Mouse (Mus musculus): ENCODE results near the gene Efnb2. TPM values are rescaled to one million over a fixed set of nuclear protein-coding genes. Genes with fewer than 3 reads are reported as not detected.

The Efnb2 gene
- polyA plus RNA-seq, 1 experiment from 2014 or later, result 21.9 TPM

DNA sequence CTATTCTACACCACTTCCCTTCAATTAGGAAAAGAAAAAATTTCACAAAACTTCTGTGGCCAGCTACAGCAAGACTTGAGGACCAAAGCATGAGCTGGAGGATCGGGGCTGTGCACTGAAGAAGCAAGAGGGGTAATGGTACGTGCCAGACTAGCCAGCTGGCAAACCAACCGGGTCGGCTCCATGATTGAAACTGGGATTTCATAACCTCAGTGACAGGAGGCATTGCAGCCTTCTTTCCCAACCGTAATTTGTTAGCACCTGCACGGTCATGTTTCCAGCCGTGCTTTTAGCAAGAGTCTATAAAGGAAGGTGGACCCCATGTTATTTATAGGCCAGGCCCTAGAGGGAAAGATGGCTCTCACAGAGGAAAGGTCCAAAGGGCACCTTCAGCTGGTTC is 12.4 kb downstream of the Efnb2 start:
- no peak overlapping the region for H3K9ac ChIP-seq
- 57% methylated on average over 7 of the region's 7 CpGs for WGBS
- H3K4me1 ChIP-seq (replicated peaks; ENCODE audit: control insufficient read depth, insufficient read depth, low read length), result peaks cover 39% of the 10 kb centered on the region
- H3K4me2 ChIP-seq (replicated peaks), result no peak overlapping the region
- H3K27ac ChIP-seq, result no peak overlapping the region
- 0 out of 2 replicates have a peak, but pooled peaks cover 4% of the 10 kb centered on the region for H3K36me3 ChIP-seq (replicated peaks; ENCODE audit: control insufficient read depth, insufficient read depth)
- H3K9me3 ChIP-seq (ENCODE audit: control insufficient read depth, low read length), result no peaks in the 10 kb centered on the region
- no peaks in the 10 kb centered on the region for H3K27me3 ChIP-seq (ENCODE audit: control insufficient read depth, insufficient read depth, low read length)
- DNase-seq (ENCODE audit: low spot score) (no peak), ATAC-seq (ENCODE audit: low FRiP score) (no peak)
- H3K4me3 ChIP-seq (replicated peaks; ENCODE audit: low read length), result no peak overlapping the region

DNA sequence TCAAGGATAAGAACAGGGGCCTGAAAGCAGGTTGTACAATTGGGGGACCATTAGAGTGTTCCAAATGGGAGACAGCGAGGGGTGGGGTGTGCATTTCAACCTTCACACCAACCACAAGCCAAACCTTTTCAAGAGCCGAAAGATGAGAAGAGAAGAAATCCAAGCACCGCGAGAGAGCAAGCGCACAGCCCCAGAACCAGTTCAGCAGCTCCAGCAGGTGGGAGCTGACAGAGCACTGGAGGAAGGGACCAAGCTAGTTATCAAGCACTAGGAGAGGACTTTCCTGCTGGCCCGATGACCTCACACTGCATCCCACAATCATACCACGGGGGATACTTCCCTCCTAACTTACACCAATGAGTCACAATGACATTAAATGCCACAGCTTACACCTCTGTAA is 13.2 kb downstream of the Efnb2 start:
- ATAC-seq (ENCODE audit: low FRiP score), result no peak
- H3K4me2 ChIP-seq (replicated peaks), result no peak overlapping the region
- no peak overlapping the region for H3K27ac ChIP-seq
- WGBS, result 78% methylated on average over 7 of the region's 7 CpGs
- H3K4me3 ChIP-seq (replicated peaks; ENCODE audit: low read length), result no peak overlapping the region
- H3K27me3 ChIP-seq (ENCODE audit: control insufficient read depth, insufficient read depth, low read length), result no peaks in the 10 kb centered on the region
- H3K4me1 ChIP-seq (replicated peaks; ENCODE audit: control insufficient read depth, insufficient read depth, low read length), result peaks cover 31% of the 10 kb centered on the region
- DNase-seq (ENCODE audit: low spot score), result no peak
- H3K9me3 ChIP-seq (ENCODE audit: control insufficient read depth, low read length), result no peaks in the 10 kb centered on the region
- no peak overlapping the region for H3K9ac ChIP-seq
- 0 out of 2 replicates have a peak, but pooled peaks cover 4% of the 10 kb centered on the region for H3K36me3 ChIP-seq (replicated peaks; ENCODE audit: control insufficient read depth, insufficient read depth)

DNA sequence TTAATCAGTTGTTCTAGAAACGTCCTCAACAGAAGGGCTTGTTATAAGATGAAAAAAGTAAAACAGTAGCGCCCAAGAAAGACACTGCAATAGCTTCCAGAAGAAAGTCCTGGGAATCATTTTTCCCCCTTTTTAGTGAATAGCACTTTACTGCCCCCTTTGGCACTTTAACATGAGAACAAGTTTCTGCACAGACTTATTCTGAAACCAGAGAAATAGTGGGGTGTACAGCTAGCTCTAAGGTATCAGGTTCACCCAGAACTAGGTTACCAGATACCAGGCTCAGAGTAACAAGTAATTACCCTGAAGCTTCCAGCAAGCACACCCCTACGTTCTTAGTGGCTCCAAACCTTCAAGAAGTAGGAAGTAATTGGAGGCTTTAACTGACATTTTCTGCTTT is 13.7 kb downstream of the Efnb2 start:
- Histone ChIP-seq H3K4me2 (replicated peaks) (no peak overlapping the region), H3K36me3 (replicated peaks; ENCODE audit: control insufficient read depth, insufficient read depth) (0 out of 2 replicates have a peak, but pooled peaks cover 4% of the 10 kb centered on the region), H3K27me3 (ENCODE audit: control insufficient read depth, insufficient read depth, low read length) (no peaks in the 10 kb centered on the region), H3K4me3 (replicated peaks; ENCODE audit: low read length) (no peak overlapping the region), H3K9ac (no peak overlapping the region), H3K4me1 (replicated peaks; ENCODE audit: control insufficient read depth, insufficient read depth, low read length) (peaks cover 26% of the 10 kb centered on the region), H3K9me3 (ENCODE audit: control insufficient read depth, low read length) (no peaks in the 10 kb centered on the region), H3K27ac (no peak overlapping the region)
- WGBS, result 65% methylated on average over 3 of the region's 3 CpGs
- ATAC-seq (ENCODE audit: low FRiP score) (no peak), DNase-seq (ENCODE audit: low spot score) (peak; percentile 51)

DNA sequence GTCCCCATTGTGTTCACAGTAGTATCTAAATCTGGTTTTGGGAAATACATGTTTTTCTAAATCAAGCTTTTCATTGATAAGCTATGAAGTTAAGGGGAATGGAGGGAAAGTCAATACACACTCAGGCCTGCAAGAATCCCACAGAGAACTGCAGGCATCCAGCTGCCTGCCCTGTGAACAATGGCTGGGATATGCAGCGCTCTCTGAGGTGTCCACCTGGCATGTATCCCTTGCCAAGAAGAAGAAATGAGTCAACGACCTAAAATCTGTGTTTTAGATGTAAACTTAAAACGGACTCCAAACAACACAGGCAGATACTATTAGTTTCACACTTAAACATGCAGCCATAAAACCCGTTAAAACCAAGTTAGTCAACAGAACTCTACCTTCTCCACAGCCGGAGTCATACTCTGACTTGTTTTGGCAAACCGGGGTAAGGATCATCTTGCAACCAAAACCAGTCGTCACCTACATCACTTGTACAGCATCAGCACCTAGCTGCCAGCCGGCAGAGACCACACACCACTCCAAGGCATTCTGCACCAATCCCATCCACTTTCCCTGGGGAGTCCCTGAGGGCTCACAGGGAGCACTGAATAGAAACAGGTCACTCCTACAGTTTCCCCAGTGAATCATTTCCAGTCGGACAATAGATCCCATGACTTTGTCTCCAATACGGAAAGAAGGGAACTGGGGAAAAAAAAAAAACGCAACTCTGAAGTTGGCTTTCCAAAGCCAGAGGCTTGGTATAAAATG is 16.7 kb downstream of the Efnb2 start:
- Histone ChIP-seq H3K4me1 (replicated peaks; ENCODE audit: control insufficient read depth, insufficient read depth, low read length) (peaks cover 15% of the 10 kb centered on the region), H3K4me2 (replicated peaks) (no peak overlapping the region), H3K9me3 (ENCODE audit: control insufficient read depth, low read length) (no peaks in the 10 kb centered on the region), H3K27me3 (ENCODE audit: control insufficient read depth, insufficient read depth, low read length) (no peaks in the 10 kb centered on the region), H3K36me3 (replicated peaks; ENCODE audit: control insufficient read depth, insufficient read depth) (0 out of 2 replicates have a peak, but pooled peaks cover 4% of the 10 kb centered on the region), H3K9ac (no peak overlapping the region), H3K4me3 (replicated peaks; ENCODE audit: low read length) (no peak overlapping the region), H3K27ac (no peak overlapping the region)
- DNase-seq (ENCODE audit: low spot score), result no peak
- WGBS, result 65% methylated on average over 11 of the region's 11 CpGs
- ATAC-seq (ENCODE audit: low FRiP score), result no peak

DNA sequence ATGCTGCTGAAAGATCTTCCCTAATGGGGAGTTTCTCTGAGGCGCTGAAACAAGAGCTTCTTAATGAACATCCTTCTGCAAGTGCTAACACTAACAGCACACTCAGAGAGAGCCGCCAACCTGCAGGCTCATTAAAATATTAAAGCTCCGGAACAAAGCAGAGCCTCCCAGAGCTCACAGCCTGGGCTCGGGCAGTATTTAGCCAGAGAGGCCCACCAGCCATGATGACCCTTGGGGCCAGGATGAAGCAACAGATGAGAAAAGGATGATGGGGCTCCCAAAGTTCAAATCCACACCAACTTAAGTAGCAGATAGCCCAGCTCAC is 20.8 kb downstream of the Efnb2 start:
- Histone ChIP-seq H3K27ac (peak overlapping the region; percentile 28; the same call in 1 of the 2 replicates), H3K4me3 (replicated peaks; ENCODE audit: low read length) (no peak overlapping the region), H3K9ac (no peak overlapping the region), H3K4me2 (replicated peaks) (no peak overlapping the region; the same call in 1 of the 2 replicates), H3K36me3 (replicated peaks; ENCODE audit: control insufficient read depth, insufficient read depth) (peaks cover 13% of the 10 kb centered on the region; the same call in 1 of the 2 replicates), H3K4me1 (replicated peaks; ENCODE audit: control insufficient read depth, insufficient read depth, low read length) (peaks cover 8% of the 10 kb centered on the region), H3K27me3 (ENCODE audit: control insufficient read depth, insufficient read depth, low read length) (no peaks in the 10 kb centered on the region), H3K9me3 (ENCODE audit: control insufficient read depth, low read length) (no peaks in the 10 kb centered on the region)
- no peak for DNase-seq (ENCODE audit: low spot score)
- WGBS, result 3% methylated on average over 4 of the region's 4 CpGs
- no peak for ATAC-seq (ENCODE audit: low FRiP score)

DNA sequence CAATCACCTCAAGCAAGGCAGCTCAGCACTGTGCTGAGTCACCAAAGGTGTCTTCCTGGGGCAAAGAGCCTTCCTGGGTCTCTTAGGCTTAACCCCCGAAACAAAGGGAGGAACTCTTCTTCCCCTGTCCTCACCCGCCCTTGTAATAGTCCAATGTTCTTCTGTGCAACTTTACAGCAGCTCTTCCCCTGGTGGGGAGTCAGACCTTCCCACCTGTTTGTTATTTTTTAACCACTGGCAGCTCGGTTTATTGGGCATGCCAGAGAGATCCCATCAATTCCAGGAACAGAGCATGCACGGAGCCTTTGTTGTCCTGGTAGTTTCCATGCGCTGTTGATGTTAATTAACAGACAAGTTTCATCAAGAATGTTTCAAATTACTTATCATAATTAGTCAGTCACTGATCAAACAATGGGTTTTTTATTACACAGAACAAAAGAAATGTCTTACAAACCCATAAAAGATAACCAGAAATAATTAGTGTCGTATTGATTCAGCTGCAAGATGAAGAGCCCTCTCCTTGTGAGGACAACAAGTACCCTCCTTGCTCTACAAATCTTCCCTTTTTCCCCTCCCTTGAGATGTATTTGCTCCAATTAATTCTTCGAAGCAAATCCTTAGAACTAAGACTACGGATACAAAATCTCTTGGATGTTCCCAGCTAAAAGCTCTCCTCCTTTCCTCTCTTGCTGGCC is 21.3 kb downstream of the Efnb2 start:
- H3K27ac ChIP-seq, result peak overlapping the region; percentile 28; the same call in 1 of the 2 replicates
- no peak for DNase-seq (ENCODE audit: low spot score)
- H3K9ac ChIP-seq, result no peak overlapping the region

DNA sequence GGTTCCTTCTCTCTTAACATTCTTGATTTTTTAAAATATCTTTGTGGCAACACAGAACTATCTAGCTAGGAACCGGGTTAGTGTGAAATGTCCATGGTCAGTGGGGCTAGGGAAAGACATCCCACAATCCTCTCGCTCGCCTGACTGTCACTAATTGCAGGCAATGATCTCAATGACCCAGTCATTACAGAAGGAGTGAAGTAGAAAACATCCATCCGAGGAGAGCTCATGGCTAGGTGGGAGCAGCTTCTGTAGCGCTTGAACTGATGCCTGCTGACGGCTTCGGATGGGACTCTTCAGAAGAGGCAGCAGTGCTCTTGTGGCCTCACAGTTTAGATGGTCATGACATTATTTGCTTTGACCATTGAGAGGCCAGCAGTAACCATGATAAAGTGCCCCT is 29.6 kb downstream of the Efnb2 start:
- Histone ChIP-seq H3K27ac (no peak overlapping the region), H3K36me3 (replicated peaks; ENCODE audit: control insufficient read depth, insufficient read depth) (peaks cover 5% of the 10 kb centered on the region; the same call in 1 of the 2 replicates), H3K27me3 (ENCODE audit: control insufficient read depth, insufficient read depth, low read length) (no peaks in the 10 kb centered on the region), H3K4me2 (replicated peaks) (no peak overlapping the region), H3K4me3 (replicated peaks; ENCODE audit: low read length) (no peak overlapping the region), H3K9ac (no peak overlapping the region), H3K9me3 (ENCODE audit: control insufficient read depth, low read length) (no peaks in the 10 kb centered on the region), H3K4me1 (replicated peaks; ENCODE audit: control insufficient read depth, insufficient read depth, low read length) (peaks cover 28% of the 10 kb centered on the region)
- no peak for ATAC-seq (ENCODE audit: low FRiP score)
- WGBS, result 79% methylated on average over 7 of the region's 7 CpGs
- DNase-seq (ENCODE audit: low spot score), result no peak

More for the DNA sequence above, 21.3 kb downstream of the Efnb2 start:
- no peak overlapping the region for H3K4me3 ChIP-seq (replicated peaks; ENCODE audit: low read length)
- peaks cover 12% of the 10 kb centered on the region for H3K4me1 ChIP-seq (replicated peaks; ENCODE audit: control insufficient read depth, insufficient read depth, low read length)
- H3K9me3 ChIP-seq (ENCODE audit: control insufficient read depth, low read length), result no peaks in the 10 kb centered on the region
- 45% methylated on average over 8 of the region's 8 CpGs for WGBS
- no peak for ATAC-seq (ENCODE audit: low FRiP score)
- no peaks in the 10 kb centered on the region for H3K27me3 ChIP-seq (ENCODE audit: control insufficient read depth, insufficient read depth, low read length)
- no peak overlapping the region; the same call in 1 of the 2 replicates for H3K4me2 ChIP-seq (replicated peaks)
- peaks cover 13% of the 10 kb centered on the region; the same call in 1 of the 2 replicates for H3K36me3 ChIP-seq (replicated peaks; ENCODE audit: control insufficient read depth, insufficient read depth)

DNA sequence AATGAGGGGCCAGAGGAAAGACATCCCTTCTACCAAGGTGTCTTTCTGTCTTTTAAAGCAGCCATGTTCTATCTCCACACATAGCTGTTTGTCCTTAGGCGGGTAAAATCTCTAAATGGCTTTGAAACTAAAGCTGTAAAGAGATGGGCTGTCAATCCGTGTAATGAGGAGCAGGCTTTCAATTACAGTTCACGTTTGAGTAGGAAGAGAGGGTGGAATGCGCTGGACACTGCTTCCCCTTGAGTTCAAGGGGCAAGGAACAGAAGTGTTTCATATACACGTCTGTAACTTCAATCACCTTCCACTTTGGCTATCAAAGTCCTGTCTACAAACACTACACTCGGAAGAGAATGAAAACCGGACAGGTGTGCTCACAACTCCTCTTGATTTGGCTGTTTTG is 37.0 kb downstream of the Efnb2 start:
- H3K4me3 ChIP-seq (replicated peaks; ENCODE audit: low read length), result no peak overlapping the region
- 65% methylated on average over 7 of the region's 7 CpGs for WGBS
- DNase-seq (ENCODE audit: low spot score), result no peak
- H3K4me1 ChIP-seq (replicated peaks; ENCODE audit: control insufficient read depth, insufficient read depth, low read length), result peaks cover 23% of the 10 kb centered on the region
- no peaks in the 10 kb centered on the region for H3K9me3 ChIP-seq (ENCODE audit: control insufficient read depth, low read length)
- ATAC-seq (ENCODE audit: low FRiP score), result no peak
- no peak overlapping the region for H3K9ac ChIP-seq
- H3K27me3 ChIP-seq (ENCODE audit: control insufficient read depth, insufficient read depth, low read length), result no peaks in the 10 kb centered on the region
- H3K27ac ChIP-seq, result no peak overlapping the region
- H3K4me2 ChIP-seq (replicated peaks), result no peak overlapping the region
- peaks cover 38% of the 10 kb centered on the region for H3K36me3 ChIP-seq (replicated peaks; ENCODE audit: control insufficient read depth, insufficient read depth)

DNA sequence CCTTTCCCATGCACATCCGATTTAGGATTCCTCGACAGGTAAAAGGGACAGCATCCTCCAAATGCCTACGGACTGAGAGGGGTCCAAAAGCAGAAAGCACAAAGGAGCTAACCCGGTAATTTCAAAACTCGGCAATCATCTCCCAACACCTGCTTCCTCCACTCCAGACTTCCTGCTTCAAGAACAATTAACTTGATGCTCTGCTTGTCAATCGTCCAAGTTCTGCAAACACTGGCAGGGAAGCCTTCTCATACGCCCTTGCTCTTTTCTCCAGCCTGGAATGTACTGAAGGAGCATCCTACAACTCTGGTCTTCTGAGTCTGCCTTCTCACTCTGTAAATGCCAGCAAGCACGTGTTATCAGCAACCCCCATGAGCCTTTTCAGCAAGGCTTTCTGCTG is 37.6 kb downstream of the Efnb2 start:
- Histone ChIP-seq H3K4me2 (replicated peaks) (no peak overlapping the region), H3K4me3 (replicated peaks; ENCODE audit: low read length) (no peak overlapping the region), H3K27me3 (ENCODE audit: control insufficient read depth, insufficient read depth, low read length) (no peaks in the 10 kb centered on the region), H3K27ac (no peak overlapping the region), H3K9me3 (ENCODE audit: control insufficient read depth, low read length) (no peaks in the 10 kb centered on the region), H3K9ac (no peak overlapping the region), H3K36me3 (replicated peaks; ENCODE audit: control insufficient read depth, insufficient read depth) (peaks cover 42% of the 10 kb centered on the region), H3K4me1 (replicated peaks; ENCODE audit: control insufficient read depth, insufficient read depth, low read length) (peaks cover 18% of the 10 kb centered on the region)
- WGBS, result 63% methylated on average over 8 of the region's 8 CpGs
- DNase-seq (ENCODE audit: low spot score) (no peak), ATAC-seq (ENCODE audit: low FRiP score) (no peak)
